18 mouse cellular contexts compared by ENCODE assay signal in genomic region chr4:131206181-131206885, GRCm38 (mm10).
DNase-seq lines count a peak whose midpoint lies in the region; ATAC-seq lines count a peak whose summit lies in the region.
"Had no signal": no experiment of that assay in that cellular context is flagged by ENCODE, and none has a peak within 500 bp of the region (broad histone marks: within the 10 kb centered on the region; RNA-seq: fewer than 3 reads in every experiment).

No protein-coding gene starts in this region.

- peaks cover 5% of the 10 kb centered on the region; the same call in 1 of the 2 replicates for H3K9me3 ChIP-seq in hindbrain, embryonic 13.5 days
- peaks cover 2% of the 10 kb centered on the region; the same call in 1 of the 2 replicates for H3K9me3 ChIP-seq in hindbrain, embryonic 11.5 days (ENCODE audit: control insufficient read depth, low read length)
- peaks cover 6% of the 10 kb centered on the region; the same call in 1 of the 2 replicates for H3K9me3 ChIP-seq in midbrain, embryonic 14.5 days (ENCODE audit: control insufficient read depth, low read length)
- no peaks in the 10 kb centered on the region for H3K9me3 ChIP-seq in midbrain, embryonic 11.5 days (ENCODE audit: control insufficient read depth, low read length)
- H3K9me3 ChIP-seq in neural tube, embryonic 14.5 days (ENCODE audit: control insufficient read depth, low read length), result no peaks in the 10 kb centered on the region
- H3K9me3 ChIP-seq: liver, embryonic 15.5 days had no signal

- no peak for DNase-seq in cerebellum, adult 8-10 months
- DNase-seq in hindbrain, embryonic 11.5 days (ENCODE audit: low spot score), result no peak
- no peak for DNase-seq in midbrain, embryonic 14.5 days
- DNase-seq in midbrain, embryonic 11.5 days (ENCODE audit: low spot score, missing footprints), result no peak
- no peak for DNase-seq in heart, postnatal 14 days
- DNase-seq: gastrocnemius, postnatal 10 days; heart, adult 2 months; kidney, adult 2 months; kidney, postnatal 14 days; right cerebral cortex, adult 18-20 months; thymus, adult 18-20 months had no signal

- peak overlapping the region; percentile 25 for H3K27ac ChIP-seq in hindbrain, embryonic 13.5 days
- no peak overlapping the region for H3K27ac ChIP-seq in hindbrain, embryonic 11.5 days (ENCODE audit: low read depth, low read length)
- peak overlapping the region; percentile 32; the same call in 1 of the 2 replicates for H3K27ac ChIP-seq in midbrain, embryonic 14.5 days (replicated peaks; ENCODE audit: low read depth, low read length)
- no peak overlapping the region for H3K27ac ChIP-seq in midbrain, embryonic 11.5 days (ENCODE audit: low read depth, low read length)
- peak overlapping the region; percentile 5; the same call in 1 of the 2 replicates for H3K27ac ChIP-seq in neural tube, embryonic 14.5 days (ENCODE audit: low read depth, low read length)
- H3K27ac ChIP-seq: heart, adult 2 months; liver, embryonic 15.5 days; macrophage had no signal

- H3K9ac ChIP-seq in hindbrain, embryonic 13.5 days, result no peak overlapping the region
- no peak overlapping the region for H3K9ac ChIP-seq in hindbrain, embryonic 11.5 days (ENCODE audit: low read depth, low read length)
- no peak overlapping the region for H3K9ac ChIP-seq in midbrain, embryonic 14.5 days (replicated peaks; ENCODE audit: low read length)
- H3K9ac ChIP-seq in midbrain, embryonic 11.5 days (ENCODE audit: low read length), result no peak overlapping the region
- H3K9ac ChIP-seq in neural tube, embryonic 14.5 days (replicated peaks; ENCODE audit: low read depth, low read length), result no peak overlapping the region
- H3K9ac ChIP-seq: liver, embryonic 15.5 days had no signal

- intact Hi-C loops in heart, postnatal 14 days (cut with DNase I), result no loop called here

- peaks cover 5% of the 10 kb centered on the region; the same call in 1 of the 2 replicates for H3K27me3 ChIP-seq in hindbrain, embryonic 13.5 days
- no peaks in the 10 kb centered on the region for H3K27me3 ChIP-seq in hindbrain, embryonic 11.5 days (ENCODE audit: control insufficient read depth, insufficient read depth, low read length)
- no peaks in the 10 kb centered on the region for H3K27me3 ChIP-seq in midbrain, embryonic 14.5 days (ENCODE audit: control insufficient read depth, insufficient read depth, low read length)
- H3K27me3 ChIP-seq in midbrain, embryonic 11.5 days (ENCODE audit: control insufficient read depth, insufficient read depth, low read length), result no peaks in the 10 kb centered on the region
- H3K27me3 ChIP-seq in neural tube, embryonic 14.5 days (ENCODE audit: control insufficient read depth, insufficient read depth, low read length), result no peaks in the 10 kb centered on the region
- H3K27me3 ChIP-seq: liver, embryonic 15.5 days had no signal

- no peak overlapping the region for H3K4me3 ChIP-seq in hindbrain, embryonic 13.5 days
- H3K4me3 ChIP-seq in hindbrain, embryonic 11.5 days (ENCODE audit: low read depth, low read length), result no peak overlapping the region
- H3K4me3 ChIP-seq in midbrain, embryonic 14.5 days (replicated peaks; ENCODE audit: low read depth, low read length), result no peak overlapping the region
- H3K4me3 ChIP-seq in midbrain, embryonic 11.5 days (ENCODE audit: low read depth, low read length), result no peak overlapping the region
- H3K4me3 ChIP-seq in neural tube, embryonic 14.5 days (ENCODE audit: low read depth, low read length), result no peak overlapping the region
- H3K4me3 ChIP-seq: heart, adult 2 months; liver, embryonic 15.5 days had no signal

- ATAC-seq in cerebellum, adult (ENCODE audit: insufficient number of reproducible peaks, low FRiP score, low TSS enrichment), result 0 out of 2 replicates have a peak, but pooled peaks have one; percentile 15
- ATAC-seq in hindbrain, embryonic 13.5 days (ENCODE audit: low FRiP score), result no peak
- ATAC-seq in hindbrain, embryonic 11.5 days (ENCODE audit: low FRiP score), result no peak
- ATAC-seq in midbrain, embryonic 14.5 days (ENCODE audit: low FRiP score, low TSS enrichment), result no peak
- ATAC-seq in midbrain, embryonic 11.5 days (ENCODE audit: low FRiP score), result no peak
- no peak for ATAC-seq in neural tube, embryonic 14.5 days (ENCODE audit: low read depth)
- ATAC-seq: CD4-positive, CD25-positive, alpha-beta regulatory T cell, adult 4 months had no signal

- no peaks in the 10 kb centered on the region for H3K36me3 ChIP-seq in hindbrain, embryonic 13.5 days
- H3K36me3 ChIP-seq in hindbrain, embryonic 11.5 days (ENCODE audit: control insufficient read depth, insufficient read depth, low read length), result no peaks in the 10 kb centered on the region
- H3K36me3 ChIP-seq in midbrain, embryonic 14.5 days (ENCODE audit: control insufficient read depth, insufficient read depth, low read length), result no peaks in the 10 kb centered on the region
- no peaks in the 10 kb centered on the region for H3K36me3 ChIP-seq in midbrain, embryonic 11.5 days (ENCODE audit: control insufficient read depth, insufficient read depth, low read length)
- no peaks in the 10 kb centered on the region for H3K36me3 ChIP-seq in neural tube, embryonic 14.5 days (ENCODE audit: control insufficient read depth, insufficient read depth, low read length)
- H3K36me3 ChIP-seq: G1E; liver, embryonic 15.5 days had no signal

- peaks cover 33% of the 10 kb centered on the region for H3K4me1 ChIP-seq in hindbrain, embryonic 13.5 days (replicated peaks)
- H3K4me1 ChIP-seq in hindbrain, embryonic 11.5 days (replicated peaks; ENCODE audit: control insufficient read depth, insufficient read depth, low read length), result no peaks in the 10 kb centered on the region
- no peaks in the 10 kb centered on the region for H3K4me1 ChIP-seq in midbrain, embryonic 14.5 days (ENCODE audit: control insufficient read depth, insufficient read depth, low read length)
- no peaks in the 10 kb centered on the region for H3K4me1 ChIP-seq in midbrain, embryonic 11.5 days (ENCODE audit: control insufficient read depth, insufficient read depth, low read length)
- H3K4me1 ChIP-seq in neural tube, embryonic 14.5 days (ENCODE audit: control insufficient read depth, insufficient read depth, low read length), result peaks cover 3% of the 10 kb centered on the region; the same call in 1 of the 2 replicates
- H3K4me1 ChIP-seq: liver, embryonic 15.5 days had no signal

- no peak overlapping the region for H3K4me2 ChIP-seq in hindbrain, embryonic 13.5 days
- no peak overlapping the region for H3K4me2 ChIP-seq in hindbrain, embryonic 11.5 days (replicated peaks; ENCODE audit: low read depth, low read length)
- no peak overlapping the region for H3K4me2 ChIP-seq in midbrain, embryonic 14.5 days (ENCODE audit: low read length)
- no peak overlapping the region for H3K4me2 ChIP-seq in midbrain, embryonic 11.5 days
- H3K4me2 ChIP-seq in neural tube, embryonic 14.5 days (ENCODE audit: low read depth, low read length), result no peak overlapping the region
- H3K4me2 ChIP-seq: liver, embryonic 15.5 days had no signal

- WGBS in hindbrain, embryonic 13.5 days, result 83% methylated on average over 8 of the region's 8 CpGs
- WGBS in hindbrain, embryonic 11.5 days, result 86% methylated on average over 8 of the region's 8 CpGs
- WGBS in midbrain, embryonic 14.5 days, result 79% methylated on average over 8 of the region's 8 CpGs
- WGBS in midbrain, embryonic 11.5 days, result 86% methylated on average over 8 of the region's 8 CpGs
- 78% methylated on average over 8 of the region's 8 CpGs for WGBS in neural tube, embryonic 14.5 days

Comparison
In these comparisons a context has a peak if more than half of its experiments do, and no peak if none do; other contexts are left out.
1. H3K27ac ChIP-seq: peak in hindbrain, embryonic 13.5 days (single experiment), midbrain, embryonic 14.5 days (single experiment) and neural tube, embryonic 14.5 days (single experiment); none in hindbrain, embryonic 11.5 days (single experiment) and midbrain, embryonic 11.5 days (single experiment).